Mouse (Mus musculus): ENCODE results near the gene Arhgef19. TPM values are rescaled to one million over a fixed set of nuclear protein-coding genes. Genes with fewer than 3 reads are reported as not detected.

Gene Arhgef19
- total RNA-seq, 2 experiments from 2014 or later = 15.1 to 21.6 TPM

DNA sequence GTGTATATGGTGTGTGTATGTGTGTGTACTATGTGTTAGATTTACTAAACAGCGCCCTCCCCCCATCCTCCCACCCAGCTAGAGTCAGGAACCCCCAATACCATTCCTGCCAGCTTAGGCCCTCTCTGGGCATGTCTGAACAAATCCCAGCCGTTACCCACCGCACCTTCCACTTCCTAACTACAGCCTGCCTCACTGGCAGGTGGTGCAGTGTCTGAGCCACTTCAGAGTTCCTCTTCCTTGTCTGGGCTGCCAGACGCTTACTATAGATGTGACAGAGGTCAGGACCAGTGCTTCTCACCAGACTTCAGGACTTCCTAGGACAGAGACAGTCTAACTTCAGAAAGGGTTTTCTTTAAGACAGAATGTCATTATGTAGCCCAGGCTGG, 64.9 kb downstream of the Arhgef19 start:
- DNase-seq (ENCODE audit: extremely low spot score in 1 of 2, low spot score in 1 of 2) = no peak

DNA sequence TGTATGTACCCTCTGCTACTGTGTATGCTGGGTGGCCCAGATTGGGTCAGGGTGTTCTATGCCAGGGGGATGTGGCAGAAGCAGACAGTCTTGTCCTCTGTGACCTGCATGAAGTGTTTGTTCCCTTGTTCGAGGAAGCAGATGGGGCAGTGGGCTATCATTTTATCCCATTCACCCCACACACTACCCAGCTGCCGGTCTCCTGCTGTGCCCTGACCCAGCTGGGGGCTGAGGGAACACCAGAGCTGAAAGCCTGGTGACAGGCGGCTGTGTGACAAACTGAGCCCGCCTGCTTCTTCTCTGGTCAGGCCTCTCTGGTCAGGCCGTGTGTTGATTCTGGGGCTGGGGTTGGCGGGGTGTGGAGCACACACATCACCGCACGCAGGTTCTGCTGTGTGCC, 66.8 kb downstream of the Arhgef19 start:
- no peak for DNase-seq (ENCODE audit: extremely low spot score in 1 of 2, low spot score in 1 of 2)

Other genes starting within 250 kb of the Arhgef19 start
- 1 to 10 TPM; 5.2 to 5.7 TPM for gene Mfap2, start 229.1 kb upstream of the Arhgef19 start, total RNA-seq (2021)
- gene Crocc, start 178.9 kb upstream of the Arhgef19 start, total RNA-seq (2021) = 10 to 100 TPM; 46.3 to 73.9 TPM
- 10 to 100 TPM; 41.2 to 46.5 TPM for gene Necap2, start 161.1 kb upstream of the Arhgef19 start, total RNA-seq (2021)
- gene Spata21, start 151.2 kb upstream of the Arhgef19 start, total RNA-seq (2021) = under 1 TPM; 0.17 to 0.21 TPM
- 10 to 100 TPM; 51.7 to 58.6 TPM for gene Szrd1, start 99.7 kb upstream of the Arhgef19 start, total RNA-seq (2021)
- gene Fbxo42, start 91.6 kb upstream of the Arhgef19 start, total RNA-seq (2021) = 10 to 100 TPM; 25.2 to 25.8 TPM
- gene Rsg1, start 25.5 kb upstream of the Arhgef19 start, total RNA-seq (2021) = 1 to 10 TPM; 2.7 to 4.0 TPM
- 1 to 10 TPM in 1 of 2 experiments, under 1 TPM in 1; 0.99 to 1.4 TPM for gene Epha2, start 61.7 kb downstream of the Arhgef19 start, total RNA-seq (2021)
- gene Fam131c, start 128.7 kb downstream of the Arhgef19 start, total RNA-seq (2021) = 1 to 10 TPM; 2.8 to 3.1 TPM
- under 1 TPM in 1 of 2 experiments, not detected in 1; 0.23 TPM for gene Clcnka, start 159.2 kb downstream of the Arhgef19 start, total RNA-seq (2021)
- gene Clcnkb, start 176.5 kb downstream of the Arhgef19 start, total RNA-seq (2021) = not detected
- not detected for gene Hspb7, start 181.3 kb downstream of the Arhgef19 start, total RNA-seq (2021)
- 1 to 10 TPM; 3.5 to 4.7 TPM for gene Srarp, start 196.6 kb downstream of the Arhgef19 start, total RNA-seq (2021)
- 10 to 100 TPM; 32.2 to 33.6 TPM for gene Zbtb17, start 205.2 kb downstream of the Arhgef19 start, total RNA-seq (2021)

Data from layer of hippocampus, postnatal 25 days (tissue).